Mouse (Mus musculus) frontal cortex, postnatal 10 days (tissue): ENCODE results near the gene Zfp663.

ENCODE experiments used
- DNase-seq, 2 experiments: peaks; one replicate each; pipeline ENCODE4 v3.0.0; 2022; ENCODE audit warnings: low spot score in 2 of 2, mixed read lengths in 1 of 2

The Zfp663 gene

GRCm38 (mm10) chr2:165368496-165368895 lies at the start of gene Zfp663:
Gene Zfp663 (minus strand): TSS chr2:165368729.
- no peak for DNase-seq

GRCm38 (mm10) chr2:165417291-165417690 lies 48.8 kb upstream of the Zfp663 start:
- DNase-seq, result peak; percentile 62 to 72

- no peak for DNase-seq
Measured at GRCm38 (mm10) chr2:165415795-165416194, 47.3 kb upstream of the Zfp663 start.

- no peak for DNase-seq
Measured at GRCm38 (mm10) chr2:165415141-165415721, 46.7 kb upstream of the Zfp663 start.

GRCm38 (mm10) chr2:165414321-165414720 lies 45.8 kb upstream of the Zfp663 start:
- no peak for DNase-seq

GRCm38 (mm10) chr2:165413884-165414283 lies 45.4 kb upstream of the Zfp663 start:
- DNase-seq, result no peak

- DNase-seq, result no peak
Measured at GRCm38 (mm10) chr2:165407700-165408301, 39.3 kb upstream of the Zfp663 start.

GRCm38 (mm10) chr2:165405351-165405750 lies 36.8 kb upstream of the Zfp663 start:
- no peak for DNase-seq

- no peak for DNase-seq
Measured at GRCm38 (mm10) chr2:165404951-165405350, 36.4 kb upstream of the Zfp663 start.

GRCm38 (mm10) chr2:165398164-165398785 lies 29.7 kb upstream of the Zfp663 start:
- DNase-seq, result no peak

GRCm38 (mm10) chr2:165397502-165398163 lies 29.1 kb upstream of the Zfp663 start:
- no peak for DNase-seq

GRCm38 (mm10) chr2:165396831-165397501 lies 28.4 kb upstream of the Zfp663 start:
- DNase-seq, result no peak

- DNase-seq, result no peak
Measured at GRCm38 (mm10) chr2:165392156-165392555, 23.6 kb upstream of the Zfp663 start.

GRCm38 (mm10) chr2:165391561-165391960 lies 23.0 kb upstream of the Zfp663 start:
- DNase-seq, result no peak

- no peak for DNase-seq
Measured at GRCm38 (mm10) chr2:165389299-165389952, 20.9 kb upstream of the Zfp663 start.

- DNase-seq, result peak; percentile 89 to 95
Measured at GRCm38 (mm10) chr2:165387844-165388495, 19.4 kb upstream of the Zfp663 start, which contains the start of gene Zfp334. Gene Zfp334 (minus strand): TSS chr2:165388259.

- no peak for DNase-seq
Measured at GRCm38 (mm10) chr2:165387370-165387769, 18.8 kb upstream of the Zfp663 start.

- DNase-seq, result no peak
Measured at GRCm38 (mm10) chr2:165380050-165380449, 11.5 kb upstream of the Zfp663 start.

GRCm38 (mm10) chr2:165376001-165376400 lies 7.5 kb upstream of the Zfp663 start:
- DNase-seq, result no peak

GRCm38 (mm10) chr2:165375478-165375877 lies 6.9 kb upstream of the Zfp663 start:
- DNase-seq, result no peak

GRCm38 (mm10) chr2:165371066-165371465 lies 2.5 kb upstream of the Zfp663 start:
- peak in 1 of 2 experiments; percentile 38 for DNase-seq
